Mouse (Mus musculus) thymus, adult 2 months (tissue): ENCODE data around the gene Galnt7. TPM values are rescaled to one million over a fixed set of nuclear protein-coding genes. Genes with fewer than 3 reads are reported as not detected.

Source experiments
- DNase-seq: peaks from one replicate; pipeline ENCODE4 v3.0.0; 2021
- H3K27ac ChIP-seq: fragments of 200-500 bp; 2 replicates; pipeline ENCODE4 v1.5.1; 2012; ENCODE audit warnings: low read length, control low read depth; ENCODE audit not compliant: control insufficient read depth, insufficient read depth
- H3K27me3 ChIP-seq: fragments of 200-500 bp; 2 replicates; pipeline ENCODE4 v1.6.1; 2012; ENCODE audit warnings: mild to moderate bottlenecking, low read length, moderate library complexity, mixed read lengths; ENCODE audit not compliant: control insufficient read depth, insufficient read depth
- H3K36me3 ChIP-seq: fragments of 200-500 bp; 2 replicates; pipeline ENCODE4 v1.6.1; 2012; ENCODE audit warnings: mild to moderate bottlenecking, low read length, moderate library complexity; ENCODE audit not compliant: control insufficient read depth, insufficient read depth
- H3K4me1 ChIP-seq: fragments of 200-500 bp; replicated peaks from 2 replicates; pipeline ENCODE4 v1.6.1; 2012; ENCODE audit warnings: low read length; ENCODE audit not compliant: control insufficient read depth, insufficient read depth
- H3K4me3 ChIP-seq: fragments of 200-500 bp; 2 replicates; pipeline ENCODE4 v1.5.1; 2012; ENCODE audit warnings: mild to moderate bottlenecking, low read length, control low read depth, moderate library complexity; ENCODE audit not compliant: control insufficient read depth, insufficient read depth
- CTCF ChIP-seq: fragments of 200-500 bp; IDR thresholded peaks from 2 replicates; pipeline ENCODE4 v1.5.1; 2012; ENCODE audit warnings: mild to moderate bottlenecking, control low read depth, low read length, moderate library complexity, borderline replicate concordance; ENCODE audit not compliant: control insufficient read depth, poor library complexity, insufficient read depth; ENCODE audit errors: extremely low read depth
- POLR2A ChIP-seq: fragments of 200-500 bp; IDR thresholded peaks from 2 replicates; pipeline ENCODE4 v1.6.1; 2012; ENCODE audit warnings: mild to moderate bottlenecking, low read length, control low read depth, moderate library complexity; ENCODE audit not compliant: control insufficient read depth, poor library complexity, insufficient read depth; ENCODE audit errors: extremely low read depth
- WGBS: fragments of 180-500 bp; shearing (Covaris S2); methylation state at CpG from one replicate; pipeline ENCODE4 v1.1.7; 2018; 5-methylcytosine and 5-hydroxymethylcytosine counted together
- polyA plus RNA-seq: library from polyadenylated mRNA; depleted of rRNA; stranded (reverse); fragments of >200 nt; gene quantifications from 2 replicates; pipeline ENCODE4 v1.2.3, GENCODE M21; 2012

Gene Galnt7
- polyA plus RNA-seq, 1 experiment = 9.1 TPM

GRCm38 (mm10) chr8:57616965-57617364 is 35.9 kb downstream of the Galnt7 start:
- TF ChIP-seq POLR2A (no peak), CTCF (no peak)
- H3K4me3 ChIP-seq = no peak overlapping the region
- H3K27ac ChIP-seq = no peak overlapping the region
- no peaks in the 10 kb centered on the region for H3K27me3 ChIP-seq
- DNase-seq = no peak
- H3K36me3 ChIP-seq = no peaks in the 10 kb centered on the region
- 94% methylated on average over 5 of the region's 5 CpGs for WGBS
- no peaks in the 10 kb centered on the region for H3K4me1 ChIP-seq

GRCm38 (mm10) chr8:57615016-57615657 is 37.7 kb downstream of the Galnt7 start:
- Histone ChIP-seq H3K27ac (no peak overlapping the region), H3K4me3 (no peak overlapping the region), H3K4me1 (no peaks in the 10 kb centered on the region), H3K27me3 (no peaks in the 10 kb centered on the region), H3K36me3 (no peaks in the 10 kb centered on the region)
- no peak for DNase-seq
- TF ChIP-seq CTCF (no peak), POLR2A (no peak)
- WGBS = 93% methylated on average over 15 of the region's 15 CpGs

- H3K36me3 ChIP-seq = no peaks in the 10 kb centered on the region
- H3K27ac ChIP-seq = no peak overlapping the region
- WGBS = 72% methylated on average over 7 of the region's 7 CpGs
- H3K27me3 ChIP-seq = no peaks in the 10 kb centered on the region
- DNase-seq = no peak
- H3K4me1 ChIP-seq = no peaks in the 10 kb centered on the region
- TF ChIP-seq POLR2A = no peak
- no peak for TF ChIP-seq CTCF
- no peak overlapping the region for H3K4me3 ChIP-seq
These were observed 41.3 kb downstream of the Galnt7 start for GRCm38 (mm10) chr8:57611419-57611977.

- Histone ChIP-seq H3K4me3 (no peak overlapping the region), H3K27me3 (no peaks in the 10 kb centered on the region), H3K27ac (no peak overlapping the region), H3K4me1 (no peaks in the 10 kb centered on the region), H3K36me3 (no peaks in the 10 kb centered on the region)
- TF ChIP-seq POLR2A = no peak
- no peak for TF ChIP-seq CTCF
- DNase-seq = no peak
- 94% methylated on average over 10 of the region's 11 CpGs for WGBS
These were observed 42.0 kb downstream of the Galnt7 start for GRCm38 (mm10) chr8:57610706-57611418.

GRCm38 (mm10) chr8:57602511-57602910 is 50.3 kb downstream of the Galnt7 start:
- WGBS = 96% methylated on average over 5 of the region's 5 CpGs
- DNase-seq = no peak
- H3K27ac ChIP-seq = no peak overlapping the region
- no peaks in the 10 kb centered on the region for H3K27me3 ChIP-seq
- TF ChIP-seq POLR2A (no peak), CTCF (no peak)
- no peak overlapping the region for H3K4me3 ChIP-seq
- H3K36me3 ChIP-seq = no peaks in the 10 kb centered on the region
- no peaks in the 10 kb centered on the region for H3K4me1 ChIP-seq

- no peak for DNase-seq
- Histone ChIP-seq H3K27ac (no peak overlapping the region), H3K4me1 (no peaks in the 10 kb centered on the region), H3K4me3 (no peak overlapping the region), H3K36me3 (no peaks in the 10 kb centered on the region), H3K27me3 (no peaks in the 10 kb centered on the region)
- 92% methylated on average over 12 of the region's 12 CpGs for WGBS
- TF ChIP-seq CTCF (no peak), POLR2A (no peak)
These were observed 50.8 kb downstream of the Galnt7 start for GRCm38 (mm10) chr8:57601987-57602418.
